In genomic region chr15:25602306-25602705, GRCm38 (mm10) we compare ENCODE assay signal across 23 mouse cellular contexts. TPM values are rescaled to one million over a fixed set of nuclear protein-coding genes. Genes with fewer than 3 reads are reported as not detected.
A peak's percentile ranks its signal among the peaks of the same experiment; 100 is the strongest.
DNase-seq lines count a peak whose midpoint lies in the region; TF ChIP-seq lines count a peak whose summit lies in the region.
"Had no signal": no experiment of that assay in that cellular context is flagged by ENCODE, and none has a peak within 500 bp of the region (broad histone marks: within the 10 kb centered on the region; RNA-seq: fewer than 3 reads in every experiment).

No protein-coding gene starts in this region.

- H3K36me3 ChIP-seq in kidney, adult 2 months (ENCODE audit: control insufficient read depth, insufficient read depth, low read length), result no peaks in the 10 kb centered on the region
- H3K36me3 ChIP-seq: G1E had no signal

- no peaks in the 10 kb centered on the region for H3K27me3 ChIP-seq in kidney, adult 2 months (replicated peaks; ENCODE audit: control insufficient read depth, insufficient read depth, low read length)
- H3K27me3 ChIP-seq: CH12.LX, Patski had no signal

- TF ChIP-seq POLR2A in kidney, adult 2 months (IDR thresholded peaks at IDR 0.05; ENCODE audit: low read depth, low read length), result no peak

- WGBS in kidney, adult 2 months, result 70% methylated on average over 8 of the region's 8 CpGs

- no peak for TF ChIP-seq CTCF in kidney, adult 2 months (conservative IDR thresholded peaks at IDR 0.05; ENCODE audit: insufficient read depth, insufficient read length, low read depth, low read length)

- no peak overlapping the region for H3K4me3 ChIP-seq in kidney, adult 2 months (ENCODE audit: insufficient read depth, low read depth, low read length)

- no peak overlapping the region for H3K27ac ChIP-seq in kidney, adult 2 months (ENCODE audit: insufficient read depth, low read depth, low read length)

- H3K4me1 ChIP-seq in kidney, adult 2 months (ENCODE audit: control insufficient read depth, insufficient read depth, low read length), result no peaks in the 10 kb centered on the region

- DNase-seq in ES-CJ7 (ENCODE audit: low read depth, low spot score) (peak; percentile 30), R1 (ENCODE audit: low read depth, low spot score) (peak; percentile 63), ZHBTc4 (ENCODE audit: low read depth, low spot score) (peak; percentile 60)
- DNase-seq in kidney, adult 2 months, result no peak
- DNase-seq in T-cell, adult 2 months (ENCODE audit: low spot score), result no peak
- DNase-seq in cerebellum, adult 8-10 months, result no peak
- DNase-seq: adrenal gland, adult 2 months; adrenal gland, adult 8-10 months; adrenal gland, postnatal 10 days; adrenal gland, postnatal 14 days; adrenal gland, postnatal 25 days; adrenal gland, postnatal 36 days; B cell, adult 2 months; cerebellum, adult 11 months; cerebellum, adult 11-12 months; cerebellum, adult 18-20 months; cerebellum, adult 2 months; cerebellum, adult 9-10 months; cerebellum, adult 9-11 months; cerebellum, postnatal 10 days had no signal

RNA-seq across cellular contexts. Expression of gene Myo10, which starts 20.0 kb away (rescaled TPM):
- 45.4 and 51.9 TPM in 2 replicates for polyA plus RNA-seq in kidney, adult 2 months (2012; rRNA removed)
- polyA plus RNA-seq: G1E had no signal

Comparison
In these comparisons a context has a peak if more than half of its experiments do, and no peak if none do; other contexts are left out.
1. DNase-seq: peak in ES-CJ7 (single experiment), R1 (single experiment) and ZHBTc4 (single experiment); none in kidney, adult 2 months (single experiment), T-cell, adult 2 months (single experiment) and cerebellum, adult 8-10 months (single experiment).